Mouse (Mus musculus) ovary, adult 18-20 months (tissue): Measurements from ENCODE around the gene Abcg3.
"Not testable (repeated sequence)": the region's sequence is repeated elsewhere in the genome, so short reads cannot be mapped to it uniquely, and the experiment has no call there.

Experiments
- DNase-seq: peaks from one replicate; pipeline ENCODE4 v3.0.0; 2022; ENCODE audit warnings: low spot score, mixed read lengths

The Abcg3 gene

GRCm38 (mm10) chr5:104982535-104982934 is at the start of gene Abcg3:
TSS of gene Abcg3 (minus strand) at chr5:104982718.
- no peak for DNase-seq

DNA sequence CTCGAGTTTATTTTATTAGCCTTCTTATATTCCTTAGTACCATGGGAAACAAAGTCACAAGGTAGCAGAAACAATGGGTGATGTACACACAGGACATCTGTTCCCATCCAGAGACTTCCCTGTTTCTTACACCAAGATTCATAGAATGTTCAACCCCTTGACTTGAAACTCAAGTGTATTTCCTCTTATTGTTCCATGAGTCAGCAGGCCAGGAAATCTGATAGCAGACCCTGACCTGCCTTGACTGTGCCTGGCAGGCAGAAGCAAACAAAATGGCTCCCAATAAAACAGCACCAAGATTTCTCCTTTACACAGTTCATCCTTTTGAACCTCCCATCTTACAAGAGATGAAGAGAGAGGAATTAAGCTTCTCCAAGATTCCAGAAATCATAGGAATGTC is 30.0 kb upstream of the Abcg3 start:
- no peak for DNase-seq

- DNase-seq: no peak
These were observed 29.1 kb upstream of the Abcg3 start for GRCm38 (mm10) chr5:105011570-105011969.

DNA sequence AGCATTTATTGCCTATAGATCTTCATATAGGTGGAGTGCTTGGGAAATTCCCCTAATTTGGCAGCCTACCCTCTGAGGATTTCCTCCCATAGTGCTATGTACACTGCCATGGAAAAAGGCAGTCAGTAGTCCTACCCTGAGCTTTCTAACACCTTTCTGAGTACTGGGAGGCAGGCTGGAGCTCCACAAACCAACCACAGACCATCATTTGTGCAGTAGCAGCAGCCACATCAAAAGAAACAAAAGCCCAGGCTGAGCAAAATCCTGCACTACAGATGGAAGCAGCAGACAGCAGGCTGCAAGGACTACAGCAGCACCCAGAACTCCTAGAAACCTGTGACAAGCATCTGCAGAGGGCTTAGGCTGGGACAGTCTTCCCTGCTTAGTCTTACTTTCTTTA is 27.9 kb upstream of the Abcg3 start:
- no peak for DNase-seq

GRCm38 (mm10) chr5:104989411-104989810 is 6.9 kb upstream of the Abcg3 start:
- DNase-seq: no peak

- no peak for DNase-seq
These were observed 5.5 kb upstream of the Abcg3 start for GRCm38 (mm10) chr5:104988000-104988399.

DNA sequence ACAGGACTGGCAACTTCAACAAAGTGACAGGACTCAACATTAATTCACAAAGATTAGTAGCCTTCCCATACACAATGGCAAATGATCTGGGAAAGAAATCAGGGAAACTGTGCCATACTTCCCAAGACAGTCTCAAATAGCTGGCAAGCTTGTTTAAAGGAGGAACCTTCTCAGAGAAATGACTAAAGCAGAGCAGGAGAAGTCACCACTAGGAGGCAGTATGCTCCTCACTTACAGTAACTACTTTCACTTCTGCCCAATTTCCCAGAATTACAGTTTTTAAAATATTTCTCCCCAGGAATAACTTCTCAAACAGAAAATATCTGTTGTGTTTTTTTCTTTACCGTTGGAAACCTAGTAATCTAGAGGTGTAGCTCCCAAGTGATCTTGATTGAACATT is 4.2 kb upstream of the Abcg3 start:
- no peak for DNase-seq

DNA sequence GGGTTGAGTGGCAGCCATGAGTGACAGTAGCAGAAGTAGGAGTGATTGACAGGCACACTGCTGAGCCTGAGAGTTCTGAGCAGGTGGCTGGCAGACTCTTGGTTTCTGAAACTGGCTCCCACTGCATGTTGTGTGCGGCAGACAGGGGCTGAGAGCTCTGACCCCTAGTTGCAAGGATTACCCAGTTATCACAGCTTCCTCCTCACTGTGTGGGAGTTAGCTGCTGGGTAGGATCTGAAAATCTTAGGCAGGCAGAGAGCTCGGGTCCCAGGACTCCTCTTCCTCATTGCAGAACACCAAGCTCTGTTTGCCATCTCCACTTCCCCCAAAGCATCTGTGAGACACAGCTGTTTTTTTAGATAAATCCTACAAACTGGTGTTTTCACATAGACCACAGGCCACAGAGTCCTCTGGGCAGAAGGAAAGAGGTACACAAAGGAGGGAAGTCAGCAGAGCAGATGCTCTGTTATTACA is 3.4 kb downstream of the Abcg3 start:
- DNase-seq: no peak

DNA sequence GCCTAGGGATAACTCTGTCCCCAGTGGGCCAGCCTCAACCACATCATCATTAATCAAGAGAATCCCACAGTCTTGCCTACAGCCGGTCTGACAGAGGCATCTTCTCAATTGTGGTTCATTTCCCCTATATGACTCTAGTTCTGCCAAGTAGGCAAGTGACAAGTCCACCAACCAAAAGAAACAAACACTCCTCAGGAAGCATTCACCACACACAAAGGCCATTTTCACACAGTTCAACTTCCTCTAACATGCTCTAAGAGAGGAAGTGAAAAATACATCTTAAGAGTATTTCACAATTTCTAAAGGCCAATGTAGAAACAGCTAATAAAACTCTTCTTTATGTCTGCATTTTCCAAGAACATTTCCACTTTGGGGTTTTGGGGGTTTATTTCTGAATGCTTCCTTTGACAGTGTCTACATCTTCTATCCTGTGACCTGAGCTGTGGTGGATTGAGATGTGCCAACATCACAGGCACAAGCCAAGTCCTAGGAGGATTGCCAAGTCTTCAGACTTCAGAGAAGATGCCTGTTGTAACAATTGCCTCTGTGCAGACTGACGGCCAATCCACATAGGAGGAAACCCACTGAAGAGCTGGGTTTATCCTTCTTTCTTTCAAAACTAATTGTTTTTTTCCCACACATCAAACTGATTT is 24.3 kb downstream of the Abcg3 start:
- DNase-seq: no peak

DNA sequence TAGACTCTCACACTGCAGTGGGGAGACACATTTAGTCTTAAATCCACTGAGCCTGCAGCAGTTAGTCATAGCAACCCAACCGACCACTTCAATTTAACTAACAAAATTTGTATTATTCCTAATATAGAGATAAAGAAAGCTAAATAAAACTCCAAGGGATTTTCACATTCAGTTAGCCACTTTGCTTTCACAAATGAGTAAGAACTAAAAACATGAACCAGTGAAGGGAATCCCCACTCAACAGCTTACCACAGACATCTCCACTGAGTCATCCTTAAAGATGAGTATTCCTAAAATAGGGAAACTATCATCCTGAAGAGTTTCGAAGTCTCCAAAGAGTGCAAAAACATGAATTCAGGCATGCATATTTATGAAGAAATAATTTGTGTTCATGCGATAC is 27.3 kb downstream of the Abcg3 start:
- no peak for DNase-seq

- DNase-seq: no peak
These were observed 35.6 kb downstream of the Abcg3 start for GRCm38 (mm10) chr5:104946951-104947350.

GRCm38 (mm10) chr5:104934148-104934547 is 48.4 kb downstream of the Abcg3 start:
- DNase-seq: no peak

DNA sequence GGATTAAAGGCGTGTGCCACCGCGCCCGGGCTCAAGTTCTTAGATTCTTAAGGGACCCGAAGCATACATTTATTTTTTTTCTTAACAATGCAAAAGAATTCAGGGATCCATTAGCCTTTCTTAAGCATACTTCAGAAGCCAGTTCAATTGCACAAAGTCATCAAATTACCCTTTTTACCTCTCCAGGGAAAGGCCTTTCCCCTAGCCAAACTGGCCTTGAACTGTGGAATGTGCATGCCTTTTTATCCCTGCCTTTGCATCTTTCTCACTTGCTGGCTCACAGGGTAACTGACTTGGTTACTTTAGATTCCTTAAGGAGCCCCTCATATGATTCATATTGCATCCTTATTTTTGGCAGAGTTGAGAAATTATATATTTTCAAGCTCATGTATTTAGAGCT is 76.0 kb downstream of the Abcg3 start:
- DNase-seq: not testable (repeated sequence)
